Mouse (Mus musculus): ENCODE measurements around the gene C1qtnf3.

GRCm38 (mm10) chr15:10959277-10960026, 7.3 kb downstream of the C1qtnf3 start:
- no peak for TF ChIP-seq CTCF (IDR thresholded peaks at IDR 0.05)
- no peak for TF ChIP-seq POLR2A (IDR thresholded peaks at IDR 0.05; ENCODE audit: insufficient read depth, low read depth, low read length)

Measured in heart, adult 2 months (tissue).